Mouse (Mus musculus) ovary, adult 18-20 months (tissue): ENCODE data around the gene Micu2.

ENCODE experiments used
- DNase-seq: peaks from one replicate; pipeline ENCODE4 v3.0.0; 2022; ENCODE audit warnings: low spot score, mixed read lengths

Gene Micu2

GRCm38 (mm10) chr14:57892961-57893360 is 106.1 kb downstream of the Micu2 start:
- DNase-seq: no peak

- DNase-seq: peak; percentile 90
These were observed 108.8 kb downstream of the Micu2 start, which contains the start of gene Zdhhc20 for GRCm38 (mm10) chr14:57890011-57890842. Gene Zdhhc20 (minus strand): TSS chr14:57890276.

GRCm38 (mm10) chr14:57889541-57890010 is 109.5 kb downstream of the Micu2 start:
- DNase-seq: peak; percentile 9

- no peak for DNase-seq
These were observed 111.9 kb downstream of the Micu2 start for GRCm38 (mm10) chr14:57887171-57887570.

DNA sequence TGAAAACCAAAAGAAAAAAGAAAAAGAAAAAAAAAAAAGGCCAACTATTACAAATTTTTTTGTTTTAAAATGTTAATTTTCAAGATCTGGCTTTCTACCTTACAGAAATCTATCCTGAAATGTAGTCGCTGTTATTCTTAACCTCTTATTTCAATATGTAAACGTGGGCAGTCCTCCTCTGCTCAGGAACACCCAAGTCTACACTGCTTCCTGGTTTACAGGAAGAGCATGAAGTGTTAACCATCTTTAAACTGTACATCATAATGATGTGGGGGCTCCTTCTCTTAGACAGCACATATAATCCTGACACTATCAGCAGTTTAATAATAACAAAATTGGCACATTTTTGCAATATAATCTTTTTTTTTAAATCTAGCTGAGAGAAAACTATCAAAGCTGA is 113.0 kb downstream of the Micu2 start:
- no peak for DNase-seq

DNA sequence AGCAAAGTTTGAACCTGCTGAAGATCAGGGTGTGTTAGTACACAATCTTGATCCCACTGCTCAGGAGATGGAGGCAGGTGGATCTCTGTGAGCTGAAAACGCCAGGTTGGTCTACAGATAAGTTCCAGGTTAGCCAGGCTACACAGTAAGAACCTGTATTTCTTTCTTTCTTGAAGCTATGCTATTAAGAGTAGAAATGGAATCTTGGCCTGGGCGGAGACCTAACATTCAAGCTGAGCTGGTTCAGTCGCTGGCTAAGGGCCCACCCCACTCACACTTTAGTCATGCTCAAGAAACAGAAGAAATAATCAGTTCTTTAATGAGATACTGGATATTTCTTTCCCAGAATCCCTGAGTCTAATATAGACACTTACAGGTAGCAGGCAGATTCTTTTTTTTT is 115.7 kb downstream of the Micu2 start:
- DNase-seq: no peak

DNA sequence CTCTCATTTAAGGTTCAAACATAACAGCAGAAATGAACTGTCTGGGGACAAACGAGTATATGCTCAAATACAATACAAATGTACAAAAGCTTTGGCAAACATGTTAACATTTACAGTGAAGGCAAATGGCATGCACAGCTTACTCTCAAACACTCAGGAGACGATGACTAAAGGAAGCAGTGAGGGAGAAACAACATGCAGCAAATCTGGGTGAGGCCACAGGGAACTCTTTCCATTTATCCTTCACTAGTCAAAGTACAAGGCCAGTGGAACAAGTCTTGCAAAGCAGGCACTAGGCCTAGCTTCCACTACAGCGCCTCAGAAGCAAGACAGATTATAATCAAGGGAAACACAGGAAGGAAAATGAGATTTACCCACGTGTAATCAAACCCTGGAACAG is 116.3 kb downstream of the Micu2 start:
- no peak for DNase-seq

- DNase-seq: peak; percentile 77
These were observed 117.3 kb downstream of the Micu2 start for GRCm38 (mm10) chr14:57881793-57882192.

- no peak for DNase-seq
These were observed 118.0 kb downstream of the Micu2 start for GRCm38 (mm10) chr14:57881074-57881473.

DNA sequence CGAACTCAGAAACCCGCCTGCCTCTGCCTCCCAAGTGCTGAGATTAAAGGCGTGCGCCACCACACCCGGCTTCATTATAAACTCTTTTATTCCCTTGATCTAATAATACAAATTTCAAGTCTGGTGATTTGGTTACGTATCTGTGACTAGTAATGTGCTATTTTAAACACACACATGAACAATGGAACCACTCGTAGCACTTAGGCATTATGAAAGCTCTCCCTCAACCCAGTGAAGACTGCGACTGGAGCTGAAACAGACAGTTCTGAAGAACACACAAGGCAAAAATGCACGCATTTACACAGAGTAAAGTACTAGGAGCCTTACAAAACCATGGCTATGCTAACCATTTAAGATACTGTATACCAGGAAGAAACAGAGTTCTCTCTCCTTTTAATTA is 121.1 kb downstream of the Micu2 start:
- no peak for DNase-seq

- DNase-seq: no peak
These were observed 132.3 kb downstream of the Micu2 start for GRCm38 (mm10) chr14:57866676-57867276.
